Mouse (Mus musculus) intestine, embryonic 14.5 days (tissue): Measurements from ENCODE around the gene Ptgs2. TPM values are rescaled to one million over a fixed set of nuclear protein-coding genes. Genes with fewer than 3 reads are reported as not detected.

Source experiments
- ATAC-seq: fragments of 200-750 bp; cut with Nextera tagmentation; replicated peaks from 2 replicates; pipeline ENCODE4 v1.8.0; 2017; ENCODE audit warnings: low read depth, moderate number of reproducible peaks, moderate TSS enrichment, moderate library complexity; ENCODE audit not compliant: low FRiP score, low TSS enrichment
- DNase-seq: peaks from one replicate; pipeline ENCODE4 v3.0.0-alpha.2; 2018; ENCODE audit warnings: low spot score
- H3K27ac ChIP-seq: fragments of 300-500 bp; sonication (generic); 2 replicates; pipeline ENCODE4 v1.5.1; 2014; ENCODE audit warnings: low read depth, mild to moderate bottlenecking, control low read depth
- H3K27me3 ChIP-seq: fragments of 300-500 bp; sonication (generic); replicated peaks from 2 replicates; pipeline ENCODE4 v1.6.1; 2014; ENCODE audit warnings: low read length, control low read depth; ENCODE audit not compliant: control insufficient read depth, insufficient read depth
- H3K36me3 ChIP-seq: fragments of 300-500 bp; sonication (generic); 2 replicates; pipeline ENCODE4 v1.6.1; 2014; ENCODE audit warnings: low read length, control low read depth; ENCODE audit not compliant: control insufficient read depth, insufficient read depth
- H3K4me1 ChIP-seq: fragments of 300-500 bp; sonication (generic); replicated peaks from 2 replicates; pipeline ENCODE4 v1.6.1; 2014; ENCODE audit warnings: low read length, control low read depth, mixed read lengths; ENCODE audit not compliant: control insufficient read depth, insufficient read depth
- H3K4me2 ChIP-seq: fragments of 300-500 bp; sonication (generic); 2 replicates; pipeline ENCODE4 v1.6.1; 2014; ENCODE audit warnings: low read length
- H3K4me3 ChIP-seq: fragments of 300-500 bp; sonication (generic); 2 replicates; pipeline ENCODE4 v1.5.1; 2014; ENCODE audit warnings: low read depth, low read length, control low read depth, mixed read lengths
- H3K9ac ChIP-seq: fragments of 300-500 bp; sonication (generic); 2 replicates; pipeline ENCODE4 v1.6.1; 2014; ENCODE audit warnings: mild to moderate bottlenecking, low read length
- H3K9me3 ChIP-seq: fragments of 300-500 bp; sonication (generic); 2 replicates; pipeline ENCODE4 v1.6.1; 2016; ENCODE audit warnings: low read length, control low read depth; ENCODE audit not compliant: control insufficient read depth
- WGBS: fragments of 180-500 bp; shearing (Covaris S2); extraction: QIAGEN DNeasy Blood & Tissue Kit; methylation state at CpG from one replicate; pipeline ENCODE4 v1.1.7; 2014; 5-methylcytosine and 5-hydroxymethylcytosine counted together
- polyA plus RNA-seq: library from polyadenylated mRNA; unstranded; fragments of >200 nt; fragmentation: Nextera tagmentation; extraction: Ambion mirVana; gene quantifications from 2 replicates; pipeline ENCODE4 v1.2.1, GENCODE M21; 2014

Gene Ptgs2
- polyA plus RNA-seq, 1 experiment from 2014 or later: 1.4 TPM

GRCm38 (mm10) chr1:150130586-150131275 is 30.9 kb downstream of the Ptgs2 start:
- Histone ChIP-seq H3K36me3 (no peaks in the 10 kb centered on the region), H3K4me3 (no peak overlapping the region), H3K9me3 (peaks cover 3% of the 10 kb centered on the region), H3K27me3 (no peaks in the 10 kb centered on the region), H3K27ac (no peak overlapping the region), H3K4me2 (no peak overlapping the region), H3K9ac (no peak overlapping the region), H3K4me1 (no peaks in the 10 kb centered on the region)
- WGBS: 68% methylated on average over 5 of the region's 5 CpGs
- DNase-seq: no peak
- no peak for ATAC-seq

GRCm38 (mm10) chr1:150135350-150135749 is 35.5 kb downstream of the Ptgs2 start:
- no peaks in the 10 kb centered on the region for H3K4me1 ChIP-seq
- no peaks in the 10 kb centered on the region for H3K36me3 ChIP-seq
- H3K27me3 ChIP-seq: no peaks in the 10 kb centered on the region
- no peak overlapping the region for H3K4me3 ChIP-seq
- H3K9me3 ChIP-seq: no peaks in the 10 kb centered on the region
- no peak overlapping the region for H3K4me2 ChIP-seq
- no peak overlapping the region for H3K9ac ChIP-seq
- no peak overlapping the region for H3K27ac ChIP-seq
- DNase-seq (no peak), ATAC-seq (no peak)

- 66% methylated on average over 9 of the region's 9 CpGs for WGBS
- Histone ChIP-seq H3K4me2 (no peak overlapping the region), H3K9ac (no peak overlapping the region), H3K9me3 (no peaks in the 10 kb centered on the region), H3K27me3 (no peaks in the 10 kb centered on the region), H3K27ac (no peak overlapping the region), H3K36me3 (no peaks in the 10 kb centered on the region), H3K4me1 (no peaks in the 10 kb centered on the region), H3K4me3 (no peak overlapping the region)
- DNase-seq (no peak), ATAC-seq (no peak)
Observed at GRCm38 (mm10) chr1:150139730-150140129, 39.9 kb downstream of the Ptgs2 start.

- H3K4me1 ChIP-seq: no peaks in the 10 kb centered on the region
- DNase-seq (no peak), ATAC-seq (no peak)
- H3K27ac ChIP-seq: no peak overlapping the region
- 83% methylated on average over 1 of the region's 1 CpGs for WGBS
- no peak overlapping the region for H3K9ac ChIP-seq
- no peaks in the 10 kb centered on the region for H3K9me3 ChIP-seq
- H3K27me3 ChIP-seq: no peaks in the 10 kb centered on the region
- no peak overlapping the region for H3K4me3 ChIP-seq
- H3K36me3 ChIP-seq: no peaks in the 10 kb centered on the region
- H3K4me2 ChIP-seq: no peak overlapping the region
Observed at GRCm38 (mm10) chr1:150141939-150142338, 42.1 kb downstream of the Ptgs2 start.

DNA sequence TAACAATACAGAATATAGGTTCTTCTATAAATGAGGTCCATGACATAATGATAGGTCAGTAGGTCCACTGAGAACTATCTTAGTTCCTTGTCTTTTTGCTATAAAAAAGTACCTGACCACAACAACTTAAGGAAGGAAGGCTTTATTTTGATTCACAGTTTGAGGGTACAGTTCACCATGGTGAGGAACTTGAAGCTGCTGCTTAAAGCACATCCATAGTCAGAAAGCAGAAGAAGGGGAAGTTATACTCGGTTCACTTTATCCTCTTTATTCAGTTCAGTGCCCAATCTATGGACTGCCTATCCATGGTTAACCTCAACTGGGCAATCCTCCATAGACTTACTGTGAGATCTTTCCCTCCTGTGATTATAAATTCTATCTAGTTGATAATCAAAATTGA is 43.7 kb downstream of the Ptgs2 start:
- Histone ChIP-seq H3K27me3 (no peaks in the 10 kb centered on the region), H3K9me3 (no peaks in the 10 kb centered on the region), H3K4me3 (no peak overlapping the region), H3K27ac (no peak overlapping the region), H3K4me1 (no peaks in the 10 kb centered on the region), H3K4me2 (no peak overlapping the region), H3K9ac (no peak overlapping the region), H3K36me3 (no peaks in the 10 kb centered on the region)
- 71% methylated on average over 1 of the region's 1 CpGs for WGBS
- ATAC-seq (no peak), DNase-seq (no peak)

GRCm38 (mm10) chr1:150145049-150145448 is 45.2 kb downstream of the Ptgs2 start:
- H3K9ac ChIP-seq: no peak overlapping the region
- DNase-seq (no peak), ATAC-seq (no peak)
- no peak overlapping the region for H3K27ac ChIP-seq
- H3K4me1 ChIP-seq: no peaks in the 10 kb centered on the region
- 91% methylated on average over 8 of the region's 8 CpGs for WGBS
- no peaks in the 10 kb centered on the region for H3K9me3 ChIP-seq
- no peak overlapping the region for H3K4me3 ChIP-seq
- no peaks in the 10 kb centered on the region for H3K27me3 ChIP-seq
- H3K36me3 ChIP-seq: no peaks in the 10 kb centered on the region
- H3K4me2 ChIP-seq: no peak overlapping the region

DNA sequence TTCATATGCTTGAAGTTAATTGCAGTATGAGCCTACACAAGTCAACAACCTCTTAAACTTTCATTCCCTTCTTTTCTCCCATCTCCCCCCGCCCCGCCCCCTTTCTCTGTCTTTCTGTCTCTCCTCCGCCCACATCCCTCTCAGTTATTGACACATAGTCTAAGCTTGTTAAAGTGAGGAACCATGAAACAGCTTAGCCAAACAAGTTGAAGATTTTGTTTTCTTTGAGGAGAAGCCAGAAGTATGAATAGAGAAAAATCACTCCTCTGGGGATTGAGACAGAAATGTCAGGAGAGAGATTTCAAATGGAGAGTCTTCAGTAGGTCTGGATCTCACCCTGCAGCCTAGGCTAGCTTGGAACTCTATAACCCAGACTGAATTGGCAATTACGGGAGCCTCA is 47.4 kb downstream of the Ptgs2 start:
- DNase-seq: no peak

GRCm38 (mm10) chr1:150151411-150151810 is 51.6 kb downstream of the Ptgs2 start:
- Histone ChIP-seq H3K27ac (no peak overlapping the region), H3K27me3 (no peaks in the 10 kb centered on the region), H3K9ac (no peak overlapping the region), H3K4me1 (no peaks in the 10 kb centered on the region), H3K4me2 (no peak overlapping the region), H3K4me3 (no peak overlapping the region), H3K9me3 (no peaks in the 10 kb centered on the region), H3K36me3 (no peaks in the 10 kb centered on the region)
- no peak for DNase-seq
- WGBS: 73% methylated on average over 3 of the region's 3 CpGs
- no peak for ATAC-seq

More for the DNA sequence above, 47.4 kb downstream of the Ptgs2 start:
- H3K4me2 ChIP-seq: no peak overlapping the region
- no peak overlapping the region for H3K27ac ChIP-seq
- no peaks in the 10 kb centered on the region for H3K4me1 ChIP-seq
- 89% methylated on average over 4 of the region's 4 CpGs for WGBS
- no peak for ATAC-seq
- no peaks in the 10 kb centered on the region for H3K36me3 ChIP-seq
- H3K9me3 ChIP-seq: no peaks in the 10 kb centered on the region
- H3K9ac ChIP-seq: no peak overlapping the region
- H3K4me3 ChIP-seq: no peak overlapping the region
- no peaks in the 10 kb centered on the region for H3K27me3 ChIP-seq
